Mouse (Mus musculus): ENCODE measurements around the gene Esrrg. TPM values are rescaled to one million over a fixed set of nuclear protein-coding genes. Genes with fewer than 3 reads are reported as not detected.
A peak's percentile ranks its signal among the peaks of the same experiment; 100 is the strongest.

Gene Esrrg
- total and polyA plus RNA-seq, 3 experiments = 0.01 TPM; not detected in 2

DNA sequence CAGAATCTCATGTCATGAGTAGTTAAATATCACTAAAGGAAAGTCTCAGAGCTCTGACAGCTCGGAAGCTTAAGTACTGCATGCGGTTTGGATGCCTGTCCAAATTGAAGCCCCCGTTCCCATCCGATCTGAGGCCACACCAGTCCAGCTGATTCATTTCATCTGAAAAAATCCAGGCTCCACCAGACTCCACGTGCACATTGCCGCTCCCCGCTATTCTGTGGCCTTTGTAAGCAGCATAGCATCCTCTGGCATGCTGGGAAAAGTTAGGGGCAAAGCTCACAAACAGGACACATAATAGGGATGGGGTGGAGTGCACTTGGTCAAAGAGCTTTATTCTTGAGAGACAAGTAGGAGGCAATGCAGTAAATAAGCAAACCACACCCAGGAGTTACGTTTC, 133.5 kb downstream of the Esrrg start:
- Histone ChIP-seq H3K79me2 (ENCODE audit: control insufficient read depth, insufficient read depth, low read length, poor library complexity) (no peaks in the 10 kb centered on the region), H3K36me3 (ENCODE audit: control insufficient read depth in 1 of 2, insufficient read depth in 2 of 2, low read length in 2 of 2) (no peaks in the 10 kb centered on the region), H3K9ac (ENCODE audit: control insufficient read depth, low read depth, low read length, poor library complexity, severe bottlenecking) (no peak overlapping the region), H3K27ac (ENCODE audit: control insufficient read depth, low read depth, low read length) (no peak overlapping the region), H3K4me3 (ENCODE audit: control insufficient read depth in 1 of 2, insufficient read depth in 1 of 2, low read depth in 2 of 2, low read length in 2 of 2) (no peak overlapping the region), H3K9me3 (replicated peaks; ENCODE audit: insufficient read depth, low read length) (no peaks in the 10 kb centered on the region), H3K4me1 (ENCODE audit: control insufficient read depth in 1 of 2, insufficient read depth in 2 of 2, low read length in 2 of 2) (no peaks in the 10 kb centered on the region), H3K27me3 (ENCODE audit: control insufficient read depth in 1 of 2, insufficient read depth in 2 of 2, low read length in 2 of 2) (no peaks in the 10 kb centered on the region)
- DNase-seq (ENCODE audit: low read depth, low spot score) = no peak
- no peak for TF ChIP-seq MXI1 (IDR thresholded peaks at IDR 0.05; ENCODE audit: low read depth, low read length)
- no peak for TF ChIP-seq ZMIZ1 (IDR thresholded peaks at IDR 0.05; ENCODE audit: low read depth, low read length)
- no peak for TF ChIP-seq CHD1 (IDR thresholded peaks at IDR 0.05; ENCODE audit: low read depth, low read length)
- TF ChIP-seq EP300 (IDR thresholded peaks at IDR 0.05; ENCODE audit: low read depth in 1 of 2, low read length in 2 of 2) = no peak
- no peak for TF ChIP-seq NRF1 (IDR thresholded peaks at IDR 0.05; ENCODE audit: insufficient read depth, low read depth, low read length, poor library complexity, severe bottlenecking)
- no peak for TF ChIP-seq ZKSCAN1 (IDR thresholded peaks at IDR 0.05; ENCODE audit: low read depth, low read length)
- no peak for TF ChIP-seq POLR2AphosphoS2 (IDR thresholded peaks at IDR 0.05; ENCODE audit: low read length)
- TF ChIP-seq TCF12 (IDR thresholded peaks at IDR 0.05; ENCODE audit: low read depth, low read length) = no peak
- no peak for TF ChIP-seq ZC3H11A (IDR thresholded peaks at IDR 0.05; ENCODE audit: low read depth, low read length)
- no peak for TF ChIP-seq ETS1 (IDR thresholded peaks at IDR 0.05; ENCODE audit: low read depth, low read length)
- TF ChIP-seq SIN3A (IDR thresholded peaks at IDR 0.05; ENCODE audit: low read length) = no peak
- no peak for TF ChIP-seq BHLHE40 (IDR thresholded peaks at IDR 0.05; ENCODE audit: borderline replicate concordance, low read depth, low read length)
- TF ChIP-seq MYB (IDR thresholded peaks at IDR 0.05; ENCODE audit: low read depth, low read length) = no peak
- no peak for TF ChIP-seq RAD21 (IDR thresholded peaks at IDR 0.05; ENCODE audit: low read depth, low read length)
- no peak for TF ChIP-seq RCOR1 (IDR thresholded peaks at IDR 0.05; ENCODE audit: low read depth, low read length)

- Histone ChIP-seq H3K27me3 (ENCODE audit: control insufficient read depth in 1 of 2, insufficient read depth in 2 of 2, low read length in 2 of 2) (no peaks in the 10 kb centered on the region), H3K27ac (ENCODE audit: control insufficient read depth, low read depth, low read length) (no peak overlapping the region), H3K4me1 (ENCODE audit: control insufficient read depth in 1 of 2, insufficient read depth in 2 of 2, low read length in 2 of 2) (no peaks in the 10 kb centered on the region), H3K79me2 (ENCODE audit: control insufficient read depth, insufficient read depth, low read length, poor library complexity) (no peaks in the 10 kb centered on the region), H3K4me3 (ENCODE audit: control insufficient read depth in 1 of 2, insufficient read depth in 1 of 2, low read depth in 2 of 2, low read length in 2 of 2) (no peak overlapping the region), H3K36me3 (ENCODE audit: control insufficient read depth in 1 of 2, insufficient read depth in 2 of 2, low read length in 2 of 2) (no peaks in the 10 kb centered on the region), H3K9me3 (replicated peaks; ENCODE audit: insufficient read depth, low read length) (no peaks in the 10 kb centered on the region), H3K9ac (ENCODE audit: control insufficient read depth, low read depth, low read length, poor library complexity, severe bottlenecking) (no peak overlapping the region)
- TF ChIP-seq MAFK (IDR thresholded peaks at IDR 0.05; ENCODE audit: borderline replicate concordance, low read depth, low read length) (0 out of 2 replicates have a peak, but pooled peaks have one; percentile 26), CTCF (IDR thresholded peaks at IDR 0.05 in 2 of 3, conservative IDR thresholded peaks at IDR 0.05 in 1 of 3; ENCODE audit: control insufficient read depth in 1 of 3, insufficient read depth in 1 of 3, low read depth in 2 of 3, low read length in 3 of 3, poor library complexity in 1 of 3, severe bottlenecking in 1 of 3) (no peak), GABPA (IDR thresholded peaks at IDR 0.05; ENCODE audit: low read depth, low read length) (no peak), MAX (IDR thresholded peaks at IDR 0.05; ENCODE audit: low read length) (no peak)
- DNase-seq (ENCODE audit: low read depth, low spot score) = no peak
These were observed 140.7 kb downstream of the Esrrg start for GRCm38 (mm10) chr1:187749294-187749693.
